Mouse (Mus musculus): ENCODE measurements around the gene Ankrd45. TPM values are rescaled to one million over a fixed set of nuclear protein-coding genes. Genes with fewer than 3 reads are reported as not detected.

The Ankrd45 gene
- polyA plus RNA-seq (2014; fragmentation: Nextera tagmentation; extraction: Ambion mirVana) = 4.0 and 4.9 TPM in 2 replicates

- H3K27ac ChIP-seq (replicated peaks in 1 of 2; ENCODE audit: control insufficient read depth in 1 of 2, insufficient read depth in 1 of 2, low read depth in 2 of 2, low read length in 2 of 2) = no peak within 1 kb of the TSS
- H3K27me3 ChIP-seq (ENCODE audit: control insufficient read depth, insufficient read depth, low read length) = no peaks in the 10 kb centered on the region
- 0 out of 2 replicates have a peak, but pooled peaks have one; percentile 59 for ATAC-seq (ENCODE audit: insufficient number of reproducible peaks, insufficient read depth, low FRiP score, low read depth)
- 7% methylated on average over 33 of the region's 33 CpGs for WGBS
- H3K36me3 ChIP-seq (ENCODE audit: control insufficient read depth, insufficient read depth, low read length) = no peaks in the 10 kb centered on the region
- H3K4me2 ChIP-seq (ENCODE audit: low read length) = peak within 1 kb of the TSS; percentile 85
- H3K9ac ChIP-seq (ENCODE audit: low read length) = peak within 1 kb of the TSS; percentile 64
- H3K4me1 ChIP-seq (ENCODE audit: control insufficient read depth in 2 of 2, insufficient read depth in 2 of 2, low read length in 2 of 2) = peaks cover 3 to 4% of the 10 kb centered on the region in 2 experiments
- H3K4me3 ChIP-seq (ENCODE audit: control insufficient read depth in 1 of 2, insufficient read depth in 1 of 2, low read depth in 1 of 2, low read length in 2 of 2) = peak within 1 kb of the TSS; percentile 48 to 70
- no peaks in the 10 kb centered on the region for H3K9me3 ChIP-seq (ENCODE audit: control insufficient read depth, low read length)
Measured at GRCm38 (mm10) chr1:161142531-161143159, at the start of gene Ankrd45. Ankrd45 (plus strand) TSS chr1:161142691.

DNA sequence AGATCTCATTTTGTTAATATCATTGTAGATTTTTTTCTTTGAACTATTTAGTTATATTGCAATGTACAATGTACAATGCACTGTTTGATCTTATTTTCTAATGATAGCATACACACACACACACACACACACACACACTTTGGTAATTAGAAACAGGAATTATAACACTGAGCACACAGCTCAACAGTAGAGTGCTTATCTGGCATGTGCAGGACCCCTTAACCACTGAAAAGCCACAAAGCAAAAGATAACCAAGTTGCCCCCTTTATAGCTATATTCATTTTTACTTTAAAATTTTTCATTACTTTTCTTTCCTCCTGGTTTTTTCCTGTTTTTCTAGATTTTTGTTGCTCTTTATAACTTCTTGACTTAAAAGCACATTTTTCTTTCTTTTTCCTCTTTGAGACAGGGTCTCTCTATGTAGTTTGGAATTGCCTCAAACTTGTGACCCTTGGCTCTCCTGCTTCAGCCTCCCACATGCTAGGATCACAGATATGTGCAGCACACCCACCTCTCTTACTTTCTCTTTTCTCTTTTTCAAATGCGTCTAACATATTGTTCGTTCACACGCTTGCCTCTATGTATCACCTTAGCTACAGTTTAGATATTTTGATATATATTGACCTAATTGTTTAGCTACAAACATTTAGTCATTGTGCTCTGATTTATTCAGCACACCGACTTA is 42.6 kb upstream of the Ankrd45 start:
- no peaks in the 10 kb centered on the region for H3K4me1 ChIP-seq (ENCODE audit: control insufficient read depth in 2 of 2, insufficient read depth in 2 of 2, low read length in 2 of 2)
- no peak for ATAC-seq (ENCODE audit: insufficient number of reproducible peaks, insufficient read depth, low FRiP score, low read depth)

GRCm38 (mm10) chr1:161103842-161104241 is 38.6 kb upstream of the Ankrd45 start:
- Histone ChIP-seq H3K4me3 (ENCODE audit: control insufficient read depth in 1 of 2, insufficient read depth in 1 of 2, low read depth in 1 of 2, low read length in 2 of 2) (no peak overlapping the region), H3K4me2 (ENCODE audit: low read length) (no peak overlapping the region), H3K27ac (replicated peaks in 1 of 2; ENCODE audit: control insufficient read depth in 1 of 2, insufficient read depth in 1 of 2, low read depth in 2 of 2, low read length in 2 of 2) (no peak overlapping the region), H3K36me3 (ENCODE audit: control insufficient read depth, insufficient read depth, low read length) (peaks cover 80% of the 10 kb centered on the region), H3K4me1 (ENCODE audit: control insufficient read depth in 2 of 2, insufficient read depth in 2 of 2, low read length in 2 of 2) (no peaks in the 10 kb centered on the region), H3K27me3 (ENCODE audit: control insufficient read depth, insufficient read depth, low read length) (no peaks in the 10 kb centered on the region), H3K9me3 (ENCODE audit: control insufficient read depth, low read length) (no peaks in the 10 kb centered on the region), H3K9ac (ENCODE audit: low read length) (no peak overlapping the region)
- 78% methylated on average over 1 of the region's 1 CpGs for WGBS
- no peak for ATAC-seq (ENCODE audit: insufficient number of reproducible peaks, insufficient read depth, low FRiP score, low read depth)

More for the DNA sequence above, 42.6 kb upstream of the Ankrd45 start:
- Histone ChIP-seq H3K9me3 (ENCODE audit: control insufficient read depth, low read length) (no peaks in the 10 kb centered on the region), H3K27ac (replicated peaks in 1 of 2; ENCODE audit: control insufficient read depth in 1 of 2, insufficient read depth in 1 of 2, low read depth in 2 of 2, low read length in 2 of 2) (no peak overlapping the region), H3K9ac (ENCODE audit: low read length) (no peak overlapping the region), H3K4me2 (ENCODE audit: low read length) (no peak overlapping the region), H3K27me3 (ENCODE audit: control insufficient read depth, insufficient read depth, low read length) (no peaks in the 10 kb centered on the region), H3K4me3 (ENCODE audit: control insufficient read depth in 1 of 2, insufficient read depth in 1 of 2, low read depth in 1 of 2, low read length in 2 of 2) (no peak overlapping the region), H3K36me3 (ENCODE audit: control insufficient read depth, insufficient read depth, low read length) (peaks cover 82% of the 10 kb centered on the region)
- 94% methylated on average over 4 of the region's 4 CpGs for WGBS

DNA sequence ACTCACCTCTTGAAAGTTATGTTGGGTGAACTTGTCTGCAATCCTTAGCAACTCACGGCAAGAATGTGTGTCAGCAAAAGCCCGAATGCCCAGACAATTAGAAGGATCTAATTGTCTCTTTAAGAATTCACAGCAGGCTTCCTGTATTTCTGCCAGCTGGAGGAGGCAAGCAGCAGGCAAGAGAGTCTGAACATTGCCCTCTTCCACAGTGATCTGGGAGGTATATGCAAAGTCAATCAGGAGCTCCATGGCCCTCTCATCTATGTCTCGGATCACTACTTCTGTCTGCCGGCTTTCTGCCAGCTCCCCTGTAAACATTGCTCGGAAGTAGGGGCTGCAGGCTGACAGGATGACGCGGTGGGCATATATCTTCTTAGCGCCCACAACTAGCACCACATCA is 33.3 kb upstream of the Ankrd45 start:
- Histone ChIP-seq H3K4me2 (ENCODE audit: low read length) (no peak overlapping the region), H3K4me3 (ENCODE audit: control insufficient read depth in 1 of 2, insufficient read depth in 1 of 2, low read depth in 1 of 2, low read length in 2 of 2) (no peak overlapping the region), H3K27ac (replicated peaks in 1 of 2; ENCODE audit: control insufficient read depth in 1 of 2, insufficient read depth in 1 of 2, low read depth in 2 of 2, low read length in 2 of 2) (no peak overlapping the region), H3K27me3 (ENCODE audit: control insufficient read depth, insufficient read depth, low read length) (no peaks in the 10 kb centered on the region), H3K9ac (ENCODE audit: low read length) (no peak overlapping the region), H3K9me3 (ENCODE audit: control insufficient read depth, low read length) (no peaks in the 10 kb centered on the region), H3K36me3 (ENCODE audit: control insufficient read depth, insufficient read depth, low read length) (peaks cover 47% of the 10 kb centered on the region), H3K4me1 (ENCODE audit: control insufficient read depth in 2 of 2, insufficient read depth in 2 of 2, low read length in 2 of 2) (0 out of 4 replicates have a peak, but pooled peaks cover 0 to 1% of the 10 kb centered on the region in 2 experiments)
- ATAC-seq (ENCODE audit: insufficient number of reproducible peaks, insufficient read depth, low FRiP score, low read depth) = no peak
- WGBS = 85% methylated on average over 8 of the region's 8 CpGs

- H3K9me3 ChIP-seq (ENCODE audit: control insufficient read depth, low read length) = no peaks in the 10 kb centered on the region
- peaks cover 3% of the 10 kb centered on the region for H3K36me3 ChIP-seq (ENCODE audit: control insufficient read depth, insufficient read depth, low read length)
- H3K27me3 ChIP-seq (ENCODE audit: control insufficient read depth, insufficient read depth, low read length) = no peaks in the 10 kb centered on the region
- H3K4me2 ChIP-seq (ENCODE audit: low read length) = no peak overlapping the region
- 0 out of 4 replicates have a peak, but pooled peaks cover 0 to 3% of the 10 kb centered on the region in 2 experiments for H3K4me1 ChIP-seq (ENCODE audit: control insufficient read depth in 2 of 2, insufficient read depth in 2 of 2, low read length in 2 of 2)
- no peak for ATAC-seq (ENCODE audit: insufficient number of reproducible peaks, insufficient read depth, low FRiP score, low read depth)
- H3K9ac ChIP-seq (ENCODE audit: low read length) = no peak overlapping the region
- H3K4me3 ChIP-seq (ENCODE audit: control insufficient read depth in 1 of 2, insufficient read depth in 1 of 2, low read depth in 1 of 2, low read length in 2 of 2) = no peak overlapping the region
- no peak overlapping the region for H3K27ac ChIP-seq (replicated peaks in 1 of 2; ENCODE audit: control insufficient read depth in 1 of 2, insufficient read depth in 1 of 2, low read depth in 2 of 2, low read length in 2 of 2)
Measured at GRCm38 (mm10) chr1:161114591-161114990, 27.9 kb upstream of the Ankrd45 start.

DNA sequence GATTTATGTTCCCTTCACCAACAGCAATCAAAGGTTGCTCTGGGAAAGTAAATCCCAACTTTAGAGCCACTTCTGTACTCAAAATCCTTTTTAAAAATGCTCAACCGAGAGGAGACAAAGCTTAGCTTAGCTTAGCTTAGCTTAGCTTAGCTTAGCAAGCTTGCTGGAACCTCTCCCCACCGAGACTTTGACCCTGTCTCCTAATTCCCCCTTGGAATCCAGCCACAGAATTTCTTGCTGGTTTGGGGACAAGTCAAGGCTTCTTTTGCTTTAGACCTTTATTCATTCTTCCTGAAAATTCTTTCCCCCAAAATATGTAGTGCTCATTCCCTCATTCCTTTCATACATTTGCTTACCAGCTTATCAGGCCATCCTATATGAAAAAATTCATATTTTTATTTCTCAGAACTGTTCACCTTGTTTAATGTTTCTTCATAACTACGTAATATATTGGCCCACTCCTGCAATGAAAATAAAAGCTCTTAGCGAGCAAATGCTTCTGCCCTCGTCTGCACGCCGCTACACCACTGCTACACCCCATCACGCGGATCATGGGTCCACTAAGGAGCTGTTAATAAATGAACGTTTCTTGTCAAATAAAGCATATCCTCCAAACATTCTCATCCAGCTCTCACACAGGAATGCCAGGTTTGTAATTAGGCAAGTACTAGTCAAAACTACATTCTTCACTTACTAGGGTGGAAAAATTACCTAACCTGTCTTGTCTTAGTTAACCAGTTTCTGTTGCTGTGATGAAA is 19.7 kb upstream of the Ankrd45 start:
- Histone ChIP-seq H3K27ac (replicated peaks in 1 of 2; ENCODE audit: control insufficient read depth in 1 of 2, insufficient read depth in 1 of 2, low read depth in 2 of 2, low read length in 2 of 2) (no peak overlapping the region), H3K36me3 (ENCODE audit: control insufficient read depth, insufficient read depth, low read length) (0 out of 2 replicates have a peak, but pooled peaks cover 9% of the 10 kb centered on the region), H3K9me3 (ENCODE audit: control insufficient read depth, low read length) (no peaks in the 10 kb centered on the region), H3K27me3 (ENCODE audit: control insufficient read depth, insufficient read depth, low read length) (no peaks in the 10 kb centered on the region), H3K4me2 (ENCODE audit: low read length) (no peak overlapping the region), H3K9ac (ENCODE audit: low read length) (no peak overlapping the region), H3K4me3 (ENCODE audit: control insufficient read depth in 1 of 2, insufficient read depth in 1 of 2, low read depth in 1 of 2, low read length in 2 of 2) (no peak overlapping the region), H3K4me1 (ENCODE audit: control insufficient read depth in 2 of 2, insufficient read depth in 2 of 2, low read length in 2 of 2) (no peaks in the 10 kb centered on the region)
- WGBS = 92% methylated on average over 10 of the region's 10 CpGs
- no peak for ATAC-seq (ENCODE audit: insufficient number of reproducible peaks, insufficient read depth, low FRiP score, low read depth)

DNA sequence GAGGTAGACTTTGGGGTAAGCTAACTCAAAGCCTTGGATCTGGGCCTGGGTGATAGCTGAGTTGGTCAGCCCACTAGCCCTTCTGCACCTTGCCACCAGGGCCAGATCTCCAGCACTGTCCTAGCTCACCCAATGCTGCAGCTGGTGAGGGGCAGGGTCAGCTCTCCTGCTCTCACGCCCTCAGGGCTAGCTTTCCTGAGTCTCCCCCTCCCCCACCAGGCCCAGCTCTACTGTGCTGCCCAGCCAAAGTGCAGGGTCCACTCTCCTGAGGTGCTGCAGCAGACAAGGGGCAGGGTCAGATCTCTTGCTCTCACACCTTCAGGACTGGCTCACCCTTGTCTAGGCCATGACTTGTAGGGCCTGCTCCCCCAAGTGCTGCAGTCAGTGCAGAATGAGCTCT is 16.0 kb upstream of the Ankrd45 start:
- Histone ChIP-seq H3K9ac (ENCODE audit: low read length) (no peak overlapping the region), H3K9me3 (ENCODE audit: control insufficient read depth, low read length) (no peaks in the 10 kb centered on the region), H3K4me3 (ENCODE audit: control insufficient read depth in 1 of 2, insufficient read depth in 1 of 2, low read depth in 1 of 2, low read length in 2 of 2) (no peak overlapping the region), H3K4me1 (ENCODE audit: control insufficient read depth in 2 of 2, insufficient read depth in 2 of 2, low read length in 2 of 2) (peaks cover 0 to 9% of the 10 kb centered on the region in 2 experiments; a peak in 1 of 4 replicates), H3K36me3 (ENCODE audit: control insufficient read depth, insufficient read depth, low read length) (0 out of 2 replicates have a peak, but pooled peaks cover 12% of the 10 kb centered on the region), H3K4me2 (ENCODE audit: low read length) (no peak overlapping the region), H3K27ac (replicated peaks in 1 of 2; ENCODE audit: control insufficient read depth in 1 of 2, insufficient read depth in 1 of 2, low read depth in 2 of 2, low read length in 2 of 2) (no peak overlapping the region), H3K27me3 (ENCODE audit: control insufficient read depth, insufficient read depth, low read length) (no peaks in the 10 kb centered on the region)
- WGBS = 60% methylated on average over 1 of the region's 1 CpGs
- ATAC-seq (ENCODE audit: insufficient number of reproducible peaks, insufficient read depth, low FRiP score, low read depth) = no peak
